Mouse (Mus musculus) myocyte (in vitro differentiated cells): Measurements from ENCODE around the gene Tfap4.

ENCODE experiments used
- E2F4 ChIP-seq: IDR thresholded peaks from one replicate; pipeline ENCODE4 v1.6.1; 2011; ENCODE audit warnings: mild to moderate bottlenecking, control low read depth, moderate library complexity; ENCODE audit not compliant: insufficient read depth
- MAX ChIP-seq: IDR thresholded peaks from one replicate; pipeline ENCODE4 v1.6.1; 2011; ENCODE audit warnings: low read depth, mild to moderate bottlenecking, control low read depth
- MYOD1 ChIP-seq, 3 experiments: IDR thresholded peaks; one replicate each; pipeline ENCODE4 v1.6.1; 2011; ENCODE audit warnings: control low read depth in 2 of 3, low read depth in 2 of 3, mild to moderate bottlenecking in 2 of 3, moderate library complexity in 1 of 3; ENCODE audit not compliant: insufficient read length in 2 of 3, control insufficient read depth in 1 of 3
- POLR2A ChIP-seq: IDR thresholded peaks from one replicate; pipeline ENCODE4 v1.6.1; 2011; ENCODE audit warnings: low read depth, mild to moderate bottlenecking, control low read depth, moderate library complexity; ENCODE audit not compliant: insufficient read length
- TCF12 ChIP-seq: IDR thresholded peaks from one replicate; pipeline ENCODE4 v1.6.1; 2011; ENCODE audit warnings: mild to moderate bottlenecking, control low read depth; ENCODE audit not compliant: poor library complexity, insufficient read depth, severe bottlenecking
- USF1 ChIP-seq: IDR thresholded peaks from one replicate; pipeline ENCODE4 v1.6.1; 2011; ENCODE audit warnings: low read depth, mild to moderate bottlenecking, control low read depth, moderate library complexity

DNA sequence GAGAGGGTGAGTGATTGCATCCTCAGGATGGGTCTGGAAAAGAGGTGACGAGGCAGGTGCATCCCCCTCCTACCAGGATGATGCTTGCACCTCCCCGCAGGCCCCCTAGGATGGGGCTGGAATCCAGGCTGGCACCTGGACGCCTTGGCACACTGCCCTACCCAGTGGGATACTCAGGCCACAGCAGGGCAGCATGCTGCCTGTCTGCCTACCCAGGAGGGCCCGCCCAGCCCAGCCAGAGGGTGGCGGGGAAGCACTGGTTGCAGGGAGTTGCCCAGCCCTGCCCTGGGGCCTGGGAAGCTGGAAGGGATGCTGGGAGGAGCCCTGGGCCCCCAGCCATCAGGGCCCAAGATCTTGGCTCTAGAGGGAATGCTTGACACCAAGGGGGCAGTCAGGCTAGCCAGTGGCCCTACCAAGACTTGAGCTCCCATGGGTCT is 35.9 kb upstream of the Tfap4 start:
- TF ChIP-seq POLR2A, result peak; percentile 63
- peak in 1 of 3 experiments; percentile 74 for TF ChIP-seq MYOD1 (IDR thresholded peaks at IDR 0.05; ENCODE audit: control insufficient read depth in 1 of 3, insufficient read length in 2 of 3, low read depth in 2 of 3)
- TF ChIP-seq USF1, result no peak
- no peak for TF ChIP-seq MAX
- TF ChIP-seq TCF12, result no peak
- no peak for TF ChIP-seq E2F4
